ENCODE assay signal across 23 mouse cellular contexts in genomic region chr4:144968371-144968770, GRCm38 (mm10).
DNase-seq lines count a peak whose midpoint lies in the region; ATAC-seq and TF ChIP-seq lines count a peak whose summit lies in the region.
"Had no signal": no experiment of that assay in that cellular context is flagged by ENCODE, and none has a peak within 500 bp of the region (broad histone marks: within the 10 kb centered on the region; RNA-seq: fewer than 3 reads in every experiment).

No protein-coding gene starts in this region.

- no peak overlapping the region for H3K4me3 ChIP-seq in heart, adult 2 months
- H3K4me3 ChIP-seq in heart, embryonic 12.5 days, result no peak overlapping the region
- H3K4me3 ChIP-seq in kidney, postnatal 0 days (replicated peaks; ENCODE audit: low read depth, low read length), result no peak overlapping the region
- no peak overlapping the region for H3K4me3 ChIP-seq in bone marrow macrophage, adult 2 months (ENCODE audit: insufficient read depth, low read length)
- no peak overlapping the region for H3K4me3 ChIP-seq in macrophage (ENCODE audit: inconsistent target)
- H3K4me3 ChIP-seq: forebrain, embryonic 10.5 days; forebrain, embryonic 13.5 days; heart, embryonic 15.5 days had no signal

- 0 out of 2 replicates have a peak, but pooled peaks have one; percentile 17 for TF ChIP-seq EP300 in heart, adult 2 months (IDR thresholded peaks at IDR 0.05; ENCODE audit: insufficient read depth, low read depth, low read length)

- H3K36me3 ChIP-seq in heart, adult 2 months (ENCODE audit: control insufficient read depth, insufficient read depth, low read length), result peaks cover 3% of the 10 kb centered on the region
- peaks cover 15% of the 10 kb centered on the region for H3K36me3 ChIP-seq in heart, embryonic 12.5 days
- H3K36me3 ChIP-seq in kidney, postnatal 0 days (ENCODE audit: insufficient read depth, low read length), result no peaks in the 10 kb centered on the region
- H3K36me3 ChIP-seq in macrophage (ENCODE audit: inconsistent target), result no peaks in the 10 kb centered on the region
- H3K36me3 ChIP-seq: forebrain, embryonic 10.5 days; heart, embryonic 15.5 days had no signal

- no peaks in the 10 kb centered on the region for H3K27me3 ChIP-seq in heart, adult 2 months (ENCODE audit: control insufficient read depth, insufficient read depth, low read length)
- no peaks in the 10 kb centered on the region for H3K27me3 ChIP-seq in heart, embryonic 12.5 days (replicated peaks)
- no peaks in the 10 kb centered on the region for H3K27me3 ChIP-seq in kidney, postnatal 0 days (ENCODE audit: insufficient read depth, low read length)
- H3K27me3 ChIP-seq: forebrain, embryonic 13.5 days; heart, embryonic 15.5 days had no signal

- H3K4me2 ChIP-seq in heart, embryonic 12.5 days, result no peak overlapping the region
- H3K4me2 ChIP-seq in kidney, postnatal 0 days (ENCODE audit: low read length), result no peak overlapping the region
- H3K4me2 ChIP-seq: forebrain, embryonic 13.5 days; heart, embryonic 11.5 days; heart, embryonic 15.5 days; hindbrain, embryonic 14.5 days had no signal

- 85% methylated on average over 3 of the region's 3 CpGs for WGBS in heart, adult 2 months
- WGBS in heart, embryonic 12.5 days, result 89% methylated on average over 3 of the region's 3 CpGs
- 72% methylated on average over 3 of the region's 3 CpGs for WGBS in kidney, postnatal 0 days
- WGBS in macrophage (ENCODE audit: missing documents), result 93% methylated on average over 2 of the region's 3 CpGs

- TF ChIP-seq CTCF in heart, adult 2 months (IDR thresholded peaks at IDR 0.05), result no peak
- no peak for TF ChIP-seq CTCF in kidney, postnatal 0 days (IDR thresholded peaks at IDR 0.05; ENCODE audit: low read depth)
- TF ChIP-seq CTCF in bone marrow macrophage, adult 2 months (IDR thresholded peaks at IDR 0.05; ENCODE audit: low read depth, low read length), result no peak

- H3K4me1 ChIP-seq in heart, adult 2 months (ENCODE audit: control insufficient read depth, insufficient read depth, low read length), result peaks cover 6% of the 10 kb centered on the region
- peaks cover 13% of the 10 kb centered on the region for H3K4me1 ChIP-seq in heart, embryonic 12.5 days (replicated peaks)
- H3K4me1 ChIP-seq in kidney, postnatal 0 days (replicated peaks; ENCODE audit: insufficient read depth, low read length), result peaks cover 4% of the 10 kb centered on the region; the same call in 1 of the 2 replicates
- H3K4me1 ChIP-seq in bone marrow macrophage, adult 2 months (ENCODE audit: control insufficient read depth, insufficient read depth, low read length), result peaks cover 58% of the 10 kb centered on the region
- H3K4me1 ChIP-seq: forebrain, embryonic 13.5 days had no signal

- H3K79me2 ChIP-seq in heart, adult 2 months (replicated peaks; ENCODE audit: control insufficient read depth, insufficient read depth, low read length), result no peaks in the 10 kb centered on the region
- peaks cover 6% of the 10 kb centered on the region; the same call in 1 of the 2 replicates for H3K79me2 ChIP-seq in macrophage (ENCODE audit: inconsistent target)

- intact Hi-C loops in heart, adult 2 months (cut with DNase I), result no loop called here

- no peak for ATAC-seq in heart, embryonic 12.5 days (ENCODE audit: insufficient number of reproducible peaks, low FRiP score)
- ATAC-seq in kidney, postnatal 0 days (replicated peaks; ENCODE audit: low FRiP score, low read depth), result no peak
- ATAC-seq: CD4-positive, CD25-positive, alpha-beta regulatory T cell, adult 4 months; forebrain, embryonic 13.5 days; forebrain, embryonic 16.5 days; inflammation-experienced regulatory T-cells, adult 6 months had no signal

- H3K27ac ChIP-seq in heart, adult 2 months, result no peak overlapping the region
- H3K27ac ChIP-seq in heart, embryonic 12.5 days (ENCODE audit: poor library complexity, severe bottlenecking), result no peak overlapping the region
- peak overlapping the region; percentile 70 for H3K27ac ChIP-seq in kidney, postnatal 0 days
- peak overlapping the region; percentile 92 for H3K27ac ChIP-seq in bone marrow macrophage, adult 2 months (ENCODE audit: insufficient read depth, low read depth, low read length)
- peak overlapping the region; percentile 100 for H3K27ac ChIP-seq in macrophage
- H3K27ac ChIP-seq: forebrain, embryonic 10.5 days; forebrain, embryonic 13.5 days; heart, embryonic 15.5 days; hindbrain, embryonic 14.5 days; hindbrain, postnatal 0 days had no signal

- no peaks in the 10 kb centered on the region for H3K9me3 ChIP-seq in heart, embryonic 12.5 days (replicated peaks)
- no peaks in the 10 kb centered on the region for H3K9me3 ChIP-seq in kidney, postnatal 0 days (replicated peaks; ENCODE audit: low read length)
- H3K9me3 ChIP-seq: forebrain, embryonic 10.5 days; forebrain, embryonic 13.5 days; heart, embryonic 15.5 days had no signal

- no peak for TF ChIP-seq POLR2A in heart, adult 2 months (IDR thresholded peaks at IDR 0.05; ENCODE audit: insufficient read depth, low read depth, low read length)
- TF ChIP-seq POLR2A in bone marrow macrophage, adult 2 months (IDR thresholded peaks at IDR 0.05; ENCODE audit: borderline replicate concordance, low read depth, low read length), result no peak

- DNase-seq in heart, adult 2 months, result no peak
- DNase-seq in kidney, postnatal 0 days (ENCODE audit: low spot score), result no peak
- DNase-seq in kidney, adult 18-20 months, result no peak
- DNase-seq: adrenal gland, adult 2 months; adrenal gland, postnatal 14 days; cerebellum, adult 18-20 months; cerebellum, adult 9-10 months; cerebellum, postnatal 14 days; gastrocnemius, postnatal 14 days; heart, postnatal 10 days; heart, postnatal 4 days had no signal

- no peak overlapping the region for H3K9ac ChIP-seq in heart, adult 2 months (ENCODE audit: low read depth, low read length)
- H3K9ac ChIP-seq in heart, embryonic 12.5 days, result no peak overlapping the region
- H3K9ac ChIP-seq in kidney, postnatal 0 days (ENCODE audit: low read depth, low read length), result no peak overlapping the region
- H3K9ac ChIP-seq: forebrain, embryonic 13.5 days; heart, embryonic 15.5 days; hindbrain, embryonic 14.5 days had no signal

Comparison
In these comparisons a context has a peak if more than half of its experiments do, and no peak if none do; other contexts are left out.
1. H3K27ac ChIP-seq: peak in kidney, postnatal 0 days (single experiment), bone marrow macrophage, adult 2 months (single experiment) and macrophage (single experiment); none in heart, adult 2 months (single experiment) and heart, embryonic 12.5 days (single experiment).